Mouse (Mus musculus) neural tube, embryonic 15.5 days (tissue): ENCODE results near the gene Ptpn18. TPM values are rescaled to one million over a fixed set of nuclear protein-coding genes. Genes with fewer than 3 reads are reported as not detected.
A peak's percentile ranks its signal among the peaks of the same experiment; 100 is the strongest.
"Not testable (repeated sequence)": the region's sequence is repeated elsewhere in the genome, so short reads cannot be mapped to it uniquely, and the experiment has no call there.

Experiments
- ATAC-seq: fragments of 200-750 bp; cut with Nextera tagmentation; 2 replicates; pipeline ENCODE4 v1.8.0; 2017; ENCODE audit warnings: mild to moderate bottlenecking, moderate TSS enrichment, moderate library complexity; ENCODE audit not compliant: low FRiP score
- H3K27ac ChIP-seq: fragments of 300-500 bp; sonication (generic); replicated peaks from 2 replicates; pipeline ENCODE4 v1.5.1; 2015; ENCODE audit warnings: mild to moderate bottlenecking, inconsistent platforms
- H3K27me3 ChIP-seq: fragments of 300-500 bp; sonication (generic); replicated peaks from 2 replicates; pipeline ENCODE4 v1.6.1; 2015; ENCODE audit warnings: inconsistent platforms
- H3K36me3 ChIP-seq: fragments of 300-500 bp; sonication (generic); 2 replicates; pipeline ENCODE4 v1.6.1; 2015; ENCODE audit warnings: inconsistent platforms
- H3K4me1 ChIP-seq: fragments of 300-500 bp; sonication (generic); 2 replicates; pipeline ENCODE4 v1.6.1; 2015; ENCODE audit warnings: inconsistent platforms
- H3K4me2 ChIP-seq: fragments of 300-500 bp; sonication (generic); 2 replicates; pipeline ENCODE4 v1.6.1; 2015; ENCODE audit warnings: inconsistent platforms, mild to moderate bottlenecking, moderate library complexity
- H3K4me3 ChIP-seq: fragments of 300-500 bp; sonication (generic); replicated peaks from 2 replicates; pipeline ENCODE4 v1.5.1; 2015; ENCODE audit warnings: mild to moderate bottlenecking, inconsistent platforms
- H3K9ac ChIP-seq: fragments of 300-500 bp; sonication (generic); replicated peaks from 2 replicates; pipeline ENCODE4 v1.6.1; 2015; ENCODE audit warnings: mild to moderate bottlenecking, inconsistent platforms
- H3K9me3 ChIP-seq: fragments of 300-500 bp; sonication (generic); replicated peaks from 2 replicates; pipeline ENCODE4 v1.6.1; 2016; ENCODE audit warnings: inconsistent platforms
- WGBS: fragments of 180-500 bp; shearing (Covaris S2); methylation state at CpG from one replicate; pipeline ENCODE4 v1.1.7; 2015; ENCODE audit warnings: mixed read lengths; 5-methylcytosine and 5-hydroxymethylcytosine counted together
- polyA plus RNA-seq: library from polyadenylated mRNA; unstranded; fragments of >200 nt; fragmentation: Nextera tagmentation; extraction: Ambion mirVana; gene quantifications from 2 replicates; pipeline ENCODE4 v1.2.1, GENCODE M21; 2015

Gene Ptpn18
- polyA plus RNA-seq, 1 experiment from 2014 or later = 6.0 TPM

GRCm38 (mm10) chr1:34436374-34436773 lies 23.2 kb upstream of the Ptpn18 start:
- no peak for ATAC-seq
- H3K9ac ChIP-seq = no peak overlapping the region
- no peaks in the 10 kb centered on the region for H3K9me3 ChIP-seq
- H3K4me3 ChIP-seq = no peak overlapping the region
- H3K4me2 ChIP-seq = no peak overlapping the region
- no peaks in the 10 kb centered on the region for H3K27me3 ChIP-seq
- peaks cover 39% of the 10 kb centered on the region for H3K4me1 ChIP-seq
- H3K27ac ChIP-seq = no peak overlapping the region
- H3K36me3 ChIP-seq = no peaks in the 10 kb centered on the region
- WGBS = 89% methylated on average over 3 of the region's 3 CpGs

GRCm38 (mm10) chr1:34437366-34437765 lies 22.2 kb upstream of the Ptpn18 start:
- not testable (repeated sequence) for H3K4me3 ChIP-seq, H3K27ac ChIP-seq, H3K27me3 ChIP-seq, H3K4me2 ChIP-seq, H3K9me3 ChIP-seq, H3K36me3 ChIP-seq, H3K9ac ChIP-seq, ATAC-seq
- H3K4me1 ChIP-seq = peaks cover 41% of the 10 kb centered on the region
- WGBS = 96% methylated on average over 8 of the region's 8 CpGs

- Histone ChIP-seq H3K27me3 (no peaks in the 10 kb centered on the region), H3K4me1 (peaks cover 34% of the 10 kb centered on the region)
- WGBS = 47% methylated on average over 15 of the region's 20 CpGs
These were observed 21.0 kb upstream of the Ptpn18 start for GRCm38 (mm10) chr1:34438381-34439051.

DNA sequence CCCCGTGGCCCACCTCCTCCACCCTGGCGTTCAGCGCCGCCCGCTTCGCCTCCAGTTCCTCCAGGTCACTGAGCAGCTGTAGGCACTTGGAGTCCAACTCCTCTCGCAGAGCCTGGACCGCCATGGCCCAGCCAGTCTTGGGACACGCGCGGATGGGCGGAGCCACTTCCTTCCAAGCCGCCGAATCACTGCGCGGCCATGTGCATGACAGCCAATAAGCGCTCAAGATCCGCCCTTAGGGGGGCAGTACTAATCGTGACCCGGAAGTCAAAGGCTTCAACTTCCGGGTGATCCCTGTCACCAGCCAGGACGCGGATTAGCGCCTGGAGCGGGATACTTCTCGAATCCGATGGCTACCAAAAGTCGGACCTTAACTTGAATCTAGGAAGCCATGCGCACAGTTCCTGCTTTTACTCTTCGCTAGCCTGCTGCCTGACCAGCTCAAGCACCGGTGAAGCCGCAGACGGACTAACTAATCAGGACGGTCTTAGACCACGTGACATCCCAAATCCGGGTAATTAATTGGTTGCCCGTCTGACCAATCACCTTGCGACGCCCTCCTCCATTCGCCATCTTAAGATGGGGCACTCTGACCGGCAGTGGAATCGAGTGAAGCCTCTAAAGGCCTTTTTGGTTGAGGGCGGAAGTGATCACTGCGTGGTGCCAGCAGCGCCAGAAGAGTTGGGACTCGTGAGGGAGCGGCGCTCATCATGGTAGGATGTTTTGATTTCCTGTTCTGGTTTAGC lies 20.2 kb upstream of the Ptpn18 start, which contains the start of the genes Ccdc115 and Imp4:
Gene Ccdc115 (minus strand): TSS at position 458 of the 746 bp plus-strand sequence.
Gene Imp4 (plus strand): TSS at position 637 of the 746 bp plus-strand sequence.
- H3K27ac ChIP-seq = peak within 1 kb of the TSS; percentile 88
- H3K4me1 ChIP-seq = peaks cover 26% of the 10 kb centered on the region
- H3K9ac ChIP-seq = peak within 1 kb of the TSS; percentile 67
- under 1% methylated on average over 48 of the region's 48 CpGs for WGBS
- H3K36me3 ChIP-seq = peaks cover 22% of the 10 kb centered on the region
- ATAC-seq = peak; percentile 94
- no peaks in the 10 kb centered on the region for H3K27me3 ChIP-seq
- peak within 1 kb of the TSS; percentile 83 for H3K4me3 ChIP-seq
- no peaks in the 10 kb centered on the region for H3K9me3 ChIP-seq
- peak within 1 kb of the TSS; percentile 71 for H3K4me2 ChIP-seq

More at GRCm38 (mm10) chr1:34438381-34439051, 21.0 kb upstream of the Ptpn18 start:
- H3K9ac ChIP-seq = peak overlapping the region; percentile 67
- peak overlapping the region; percentile 71 for H3K4me2 ChIP-seq
- no peaks in the 10 kb centered on the region for H3K9me3 ChIP-seq
- peaks cover 13% of the 10 kb centered on the region for H3K36me3 ChIP-seq
- H3K4me3 ChIP-seq = peak overlapping the region; percentile 83
- H3K27ac ChIP-seq = no peak overlapping the region; the same call in 1 of the 2 replicates
- no peak for ATAC-seq

- Histone ChIP-seq H3K4me2 (peak overlapping the region; percentile 68), H3K27ac (peak overlapping the region; percentile 88), H3K27me3 (no peaks in the 10 kb centered on the region), H3K36me3 (peaks cover 28% of the 10 kb centered on the region), H3K9ac (peak overlapping the region; percentile 60), H3K4me1 (peaks cover 26% of the 10 kb centered on the region), H3K4me3 (peak overlapping the region; percentile 83), H3K9me3 (no peaks in the 10 kb centered on the region)
- WGBS = 9% methylated on average over 31 of the region's 31 CpGs
- peak; percentile 37 for ATAC-seq
These were observed 19.5 kb upstream of the Ptpn18 start for GRCm38 (mm10) chr1:34439961-34440630.

DNA sequence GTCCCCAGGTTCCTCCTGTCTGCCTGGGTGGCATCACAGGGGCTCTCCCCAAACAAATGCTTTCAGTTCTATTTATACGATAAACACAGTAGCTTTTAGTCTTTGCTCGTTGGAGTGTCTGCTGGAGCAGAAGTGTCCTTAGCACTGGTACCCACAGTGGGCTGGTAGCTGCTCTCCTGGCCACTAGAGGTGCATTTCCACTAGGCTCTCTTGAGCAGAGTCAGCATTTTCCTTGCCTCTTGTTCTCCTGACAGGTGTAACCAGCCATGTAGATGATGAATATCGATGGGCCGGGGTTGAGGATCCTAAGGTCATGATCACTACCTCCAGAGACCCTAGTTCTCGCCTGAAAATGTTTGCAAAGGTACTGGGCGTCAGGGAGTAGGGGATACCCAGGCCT lies 16.4 kb upstream of the Ptpn18 start:
- Histone ChIP-seq H3K4me2 (no peak overlapping the region), H3K4me1 (peaks cover 22% of the 10 kb centered on the region), H3K36me3 (peaks cover 47% of the 10 kb centered on the region), H3K27ac (no peak overlapping the region), H3K9ac (no peak overlapping the region), H3K27me3 (no peaks in the 10 kb centered on the region), H3K4me3 (no peak overlapping the region), H3K9me3 (no peaks in the 10 kb centered on the region)
- 94% methylated on average over 6 of the region's 6 CpGs for WGBS
- ATAC-seq = no peak

DNA sequence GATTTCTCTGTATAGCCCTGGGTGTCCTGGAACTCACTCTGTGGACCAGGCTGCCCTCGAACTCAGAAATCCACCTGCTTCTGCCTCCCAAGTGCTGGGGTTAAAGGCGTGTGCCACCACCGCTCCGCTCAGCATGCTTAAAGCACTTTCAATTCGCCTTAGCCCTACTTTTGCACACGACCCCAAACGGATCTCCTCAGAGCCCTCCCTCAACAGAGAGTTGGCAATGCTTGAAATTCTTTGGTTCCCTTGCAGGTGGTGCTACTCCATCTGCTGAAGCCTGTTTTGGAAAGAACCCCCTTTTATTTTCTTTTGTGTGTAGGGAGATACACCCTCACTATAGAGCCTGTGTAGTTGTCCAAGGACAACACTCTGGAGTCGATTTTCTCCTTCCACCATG lies 1.1 kb upstream of the Ptpn18 start:
- Histone ChIP-seq H3K4me3 (no peak overlapping the region), H3K27me3 (peaks cover 47% of the 10 kb centered on the region), H3K9ac (no peak overlapping the region), H3K4me1 (peaks cover 11% of the 10 kb centered on the region), H3K9me3 (no peaks in the 10 kb centered on the region), H3K4me2 (no peak overlapping the region), H3K36me3 (no peaks in the 10 kb centered on the region), H3K27ac (no peak overlapping the region)
- WGBS = 34% methylated on average over 8 of the region's 8 CpGs
- ATAC-seq = no peak

DNA sequence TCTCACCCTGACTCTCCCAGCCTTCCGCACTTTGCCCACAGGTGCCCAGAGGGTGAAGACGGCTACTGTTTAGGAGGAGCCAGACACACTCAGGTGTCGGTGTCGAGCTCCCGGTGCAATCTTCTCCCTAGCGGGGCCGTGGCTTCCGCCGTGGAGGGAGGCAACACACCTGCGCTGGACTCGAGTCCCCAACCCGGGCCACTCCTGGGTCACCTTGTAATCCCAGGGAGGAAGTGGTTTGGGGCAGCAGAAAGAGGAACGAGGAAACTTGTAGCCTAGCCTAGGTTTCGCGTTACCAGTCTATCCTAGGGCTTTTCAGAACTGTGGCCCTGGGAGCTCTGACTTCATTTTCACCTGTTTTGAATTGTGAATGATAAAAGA lies 489 bp downstream of the Ptpn18 start:
- H3K4me2 ChIP-seq = peak overlapping the region; percentile 98
- H3K9ac ChIP-seq = peak overlapping the region; percentile 53
- H3K9me3 ChIP-seq = no peaks in the 10 kb centered on the region
- peaks cover 11% of the 10 kb centered on the region for H3K4me1 ChIP-seq
- no peaks in the 10 kb centered on the region for H3K36me3 ChIP-seq
- ATAC-seq = peak; percentile 58; the same call in 1 of the 2 replicates
- WGBS = 3% methylated on average over 15 of the region's 15 CpGs
- H3K4me3 ChIP-seq = peak overlapping the region; percentile 63
- no peak overlapping the region for H3K27ac ChIP-seq
- peaks cover 47% of the 10 kb centered on the region for H3K27me3 ChIP-seq

- ATAC-seq = no peak
These were observed 3.2 kb downstream of the Ptpn18 start for GRCm38 (mm10) chr1:34462766-34463165.

DNA sequence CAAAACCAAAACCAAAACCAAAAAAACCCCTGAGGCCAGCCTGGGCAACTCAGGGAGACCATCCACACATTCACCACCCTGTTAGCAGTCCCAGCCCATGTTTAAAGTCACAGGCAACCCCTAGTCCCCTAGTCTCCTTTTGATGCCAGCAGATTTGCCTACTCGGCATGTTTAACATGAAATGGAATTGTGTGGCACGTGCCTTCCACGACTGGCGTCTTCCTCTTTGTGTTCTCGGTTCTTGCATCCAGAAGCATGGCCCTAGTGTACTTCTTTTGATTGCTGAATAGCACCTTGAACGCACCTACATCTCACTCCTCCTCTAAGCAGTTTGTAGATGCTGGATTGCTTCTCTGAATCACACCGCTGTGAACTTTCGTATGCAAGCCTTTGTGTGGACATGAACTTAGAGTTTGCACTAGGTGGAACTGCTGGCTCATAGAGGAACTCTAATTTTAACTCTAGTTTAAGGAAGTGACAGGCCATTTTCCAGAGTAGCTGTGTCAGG lies 4.8 kb downstream of the Ptpn18 start:
- WGBS = 89% methylated on average over 8 of the region's 8 CpGs
- peaks cover 7% of the 10 kb centered on the region for H3K4me1 ChIP-seq

More at GRCm38 (mm10) chr1:34462766-34463165, 3.2 kb downstream of the Ptpn18 start:
- Histone ChIP-seq H3K4me1 (peaks cover 11% of the 10 kb centered on the region), H3K36me3 (no peaks in the 10 kb centered on the region), H3K4me2 (no peak overlapping the region), H3K9ac (no peak overlapping the region), H3K27ac (no peak overlapping the region), H3K4me3 (no peak overlapping the region), H3K27me3 (peaks cover 39% of the 10 kb centered on the region), H3K9me3 (no peaks in the 10 kb centered on the region)
- WGBS = 23% methylated on average over 7 of the region's 7 CpGs

GRCm38 (mm10) chr1:34465445-34465844 lies 5.9 kb downstream of the Ptpn18 start:
- Histone ChIP-seq H3K27ac (no peak overlapping the region), H3K4me1 (no peaks in the 10 kb centered on the region), H3K4me3 (no peak overlapping the region), H3K27me3 (peaks cover 19% of the 10 kb centered on the region), H3K9ac (no peak overlapping the region), H3K36me3 (no peaks in the 10 kb centered on the region), H3K4me2 (no peak overlapping the region), H3K9me3 (no peaks in the 10 kb centered on the region)
- 85% methylated on average over 6 of the region's 6 CpGs for WGBS
- no peak for ATAC-seq

More for the DNA sequence above, 4.8 kb downstream of the Ptpn18 start:
- Histone ChIP-seq H3K4me2 (no peak overlapping the region), H3K27me3 (peaks cover 25% of the 10 kb centered on the region), H3K36me3 (no peaks in the 10 kb centered on the region), H3K27ac (no peak overlapping the region), H3K9me3 (no peaks in the 10 kb centered on the region), H3K4me3 (no peak overlapping the region), H3K9ac (no peak overlapping the region)
- ATAC-seq = no peak
